Mouse (Mus musculus): Measurements from ENCODE around the gene Slc12a8.
A peak's percentile ranks its signal among the peaks of the same experiment; 100 is the strongest.

The Slc12a8 gene

GRCm38 (mm10) chr16:33676347-33677312 is 159.5 kb downstream of the Slc12a8 start:
- peak; percentile 67 for DNase-seq

- DNase-seq = no peak
Measured at GRCm38 (mm10) chr16:33677313-33677690, 160.2 kb downstream of the Slc12a8 start.

GRCm38 (mm10) chr16:33677901-33678300 is 160.8 kb downstream of the Slc12a8 start:
- no peak for DNase-seq

GRCm38 (mm10) chr16:33680271-33680670 is 163.1 kb downstream of the Slc12a8 start:
- DNase-seq = no peak

- DNase-seq = peak; percentile 53
Measured at GRCm38 (mm10) chr16:33680816-33681215, 163.7 kb downstream of the Slc12a8 start.

GRCm38 (mm10) chr16:33681661-33682060 is 164.5 kb downstream of the Slc12a8 start:
- no peak for DNase-seq

- DNase-seq = no peak
Measured at GRCm38 (mm10) chr16:33682651-33683050, 165.5 kb downstream of the Slc12a8 start.

- DNase-seq = no peak
Measured at GRCm38 (mm10) chr16:33683206-33684161, 166.4 kb downstream of the Slc12a8 start.

GRCm38 (mm10) chr16:33684162-33684702 is 167.1 kb downstream of the Slc12a8 start, which contains the start of gene Heg1:
TSS of gene Heg1 (plus strand) at chr16:33684370.
- peak; percentile 90 for DNase-seq

GRCm38 (mm10) chr16:33684703-33685701 is 167.9 kb downstream of the Slc12a8 start:
- DNase-seq = peak; percentile 56

GRCm38 (mm10) chr16:33686056-33686455 is 168.9 kb downstream of the Slc12a8 start:
- DNase-seq = no peak

GRCm38 (mm10) chr16:33687724-33688123 is 170.6 kb downstream of the Slc12a8 start:
- no peak for DNase-seq

GRCm38 (mm10) chr16:33690975-33691747 is 174.0 kb downstream of the Slc12a8 start:
- no peak for DNase-seq

- DNase-seq = no peak
Measured at GRCm38 (mm10) chr16:33693553-33693952, 176.4 kb downstream of the Slc12a8 start.

- DNase-seq = peak; percentile 57
Measured at GRCm38 (mm10) chr16:33696811-33697575, 179.9 kb downstream of the Slc12a8 start.

GRCm38 (mm10) chr16:33697576-33698276 is 180.6 kb downstream of the Slc12a8 start:
- DNase-seq = peak; percentile 44

- no peak for DNase-seq
Measured at GRCm38 (mm10) chr16:33698277-33698790, 181.2 kb downstream of the Slc12a8 start.

GRCm38 (mm10) chr16:33700584-33700983 is 183.5 kb downstream of the Slc12a8 start:
- DNase-seq = no peak

GRCm38 (mm10) chr16:33701872-33702271 is 184.7 kb downstream of the Slc12a8 start:
- DNase-seq = no peak
